Mouse (Mus musculus) brain, embryonic 18.5 days (tissue): ENCODE data around the gene Trpm1.

Experiments
- DNase-seq: peaks from one replicate; pipeline ENCODE4 v3.0.0-alpha.2; 2012; ENCODE audit warnings: low read depth, low spot score

The Trpm1 gene

DNA sequence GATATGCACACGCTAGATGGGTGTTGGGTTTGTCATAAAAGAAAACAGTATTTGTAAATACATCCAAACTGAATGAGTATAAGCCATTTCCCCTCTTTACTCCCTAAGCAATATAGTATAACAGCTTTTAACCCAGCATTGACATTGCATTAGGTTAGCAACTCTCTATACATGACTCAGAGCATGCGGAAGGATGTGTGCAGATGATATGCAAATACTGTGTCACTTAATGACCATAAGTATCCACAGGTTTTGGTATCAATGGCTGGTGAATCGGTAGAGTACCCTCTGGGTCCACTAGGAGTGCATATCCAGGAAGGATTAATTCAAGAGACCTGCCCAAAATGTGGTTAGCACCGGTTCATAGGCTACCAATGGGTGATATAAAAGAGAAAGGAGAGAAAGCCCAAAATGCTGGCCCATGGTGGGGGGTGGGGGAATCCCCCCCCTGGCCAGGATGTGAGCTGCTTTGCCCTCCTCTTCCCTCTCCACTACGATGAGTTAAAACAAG, 80.7 kb downstream of the Trpm1 start:
- no peak for DNase-seq

DNA sequence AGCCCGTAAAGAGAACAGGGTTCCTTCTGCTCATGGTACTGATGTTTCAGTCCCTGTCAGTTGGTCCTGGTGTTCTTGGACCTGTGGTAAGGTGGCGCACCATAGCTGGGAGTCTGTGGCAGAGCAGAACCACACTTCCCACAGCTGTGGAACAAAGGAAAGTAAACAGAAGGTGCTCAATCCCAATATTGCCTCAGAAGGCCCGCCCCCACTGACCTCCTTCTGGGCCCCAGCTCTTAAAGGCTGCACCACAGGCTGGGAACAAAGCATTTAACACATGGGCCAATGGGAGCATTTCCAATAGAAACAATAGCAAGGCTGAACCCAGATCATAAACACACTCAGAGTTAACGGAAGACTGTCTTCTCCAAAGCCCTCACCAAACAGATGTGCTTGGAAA, 82.9 kb downstream of the Trpm1 start:
- DNase-seq = no peak

DNA sequence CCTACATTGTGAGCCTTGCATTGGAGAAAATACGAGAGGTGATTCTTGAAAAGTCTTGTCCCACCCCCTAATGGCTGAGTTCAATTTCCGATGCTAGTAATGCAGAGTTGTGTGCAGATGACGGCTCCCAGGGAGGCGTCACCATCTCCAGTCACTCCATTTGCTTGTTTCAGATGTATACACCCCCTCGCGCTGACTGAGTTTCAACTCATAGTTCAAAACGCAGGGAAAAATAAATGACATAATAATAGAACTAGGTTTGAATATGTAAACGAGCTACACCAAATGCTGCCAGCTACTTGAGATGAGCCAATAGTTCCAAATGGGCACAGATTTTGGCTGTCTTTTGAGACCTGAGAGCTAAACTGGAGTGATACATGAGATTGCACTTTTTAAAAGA, 84.1 kb downstream of the Trpm1 start:
- no peak for DNase-seq

- no peak for DNase-seq
These were observed 84.9 kb downstream of the Trpm1 start for GRCm38 (mm10) chr7:64238410-64239086.

DNA sequence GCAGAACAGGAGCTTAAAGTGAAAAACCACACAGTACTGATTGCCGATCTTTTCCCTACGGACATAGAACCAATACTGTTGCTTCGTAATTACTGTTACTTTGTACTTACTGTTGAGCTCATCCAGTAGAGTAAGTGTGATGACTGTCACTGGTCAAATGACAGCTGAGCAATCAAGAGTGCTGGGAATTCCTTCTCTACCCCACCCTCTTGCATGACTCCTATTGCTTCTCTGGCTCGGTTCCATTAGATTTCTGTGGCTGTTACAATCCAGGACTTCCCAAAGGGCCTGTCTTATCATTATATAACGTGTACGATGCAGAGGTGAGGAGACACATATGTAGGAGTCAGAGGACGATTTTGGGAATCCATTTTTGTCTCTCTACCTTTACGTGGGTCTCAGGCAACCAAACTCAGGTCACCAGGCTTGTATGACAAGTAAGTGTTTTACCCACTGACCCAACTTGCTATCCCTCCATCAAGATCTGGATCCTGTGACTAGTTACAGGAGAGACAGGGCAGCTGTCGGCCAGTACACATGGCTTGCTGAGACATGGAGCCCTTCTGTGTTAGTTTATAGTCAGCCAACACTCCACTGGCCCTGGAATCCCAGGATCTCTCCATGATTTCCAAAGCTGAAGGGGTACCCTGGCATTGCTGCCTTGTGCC, 85.6 kb downstream of the Trpm1 start:
- no peak for DNase-seq

DNA sequence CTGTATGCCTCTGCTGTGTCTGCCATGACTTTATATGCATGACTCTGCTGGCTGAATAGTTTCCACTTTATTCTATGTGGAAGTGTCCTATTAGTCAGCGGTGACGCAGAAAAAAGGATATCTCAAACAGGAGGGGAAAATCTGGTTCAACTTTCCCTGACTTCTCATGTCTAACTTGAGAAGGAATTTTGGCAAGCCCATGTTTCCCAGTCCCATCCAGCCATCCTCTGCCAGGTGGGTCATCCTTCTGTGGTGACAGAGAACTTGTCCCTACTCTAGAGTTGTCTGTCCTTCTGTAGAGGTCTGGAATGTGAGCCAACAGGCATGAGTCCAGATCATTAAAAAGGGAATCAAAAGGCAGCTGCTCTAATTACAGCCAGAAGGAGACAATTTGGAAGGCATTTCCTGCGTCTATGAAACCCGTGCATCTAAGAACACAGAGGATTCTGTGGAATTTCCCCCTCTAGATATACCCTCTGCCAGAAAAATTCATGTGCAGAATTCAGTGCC, 86.2 kb downstream of the Trpm1 start:
- DNase-seq = no peak

GRCm38 (mm10) chr7:64242424-64242823, 88.8 kb downstream of the Trpm1 start:
- DNase-seq = no peak

DNA sequence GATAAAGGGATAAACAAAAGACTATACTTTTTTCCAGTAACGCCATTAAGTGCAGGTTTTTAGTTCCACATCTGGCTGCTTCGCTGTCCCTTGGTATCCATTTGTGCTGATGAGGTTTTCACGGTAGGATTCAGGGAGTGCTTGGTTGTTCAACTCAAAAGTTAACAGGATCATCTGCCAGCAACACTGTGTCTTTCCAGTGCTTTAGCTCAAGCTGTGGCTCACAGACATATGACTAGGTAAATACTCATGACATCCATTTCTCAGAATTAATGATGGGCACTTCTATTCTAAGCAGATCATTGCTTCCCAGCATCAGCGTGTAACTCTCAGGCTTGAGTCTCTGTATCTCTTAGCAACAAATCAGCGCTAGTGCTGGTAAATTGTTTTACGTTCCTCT, 90.7 kb downstream of the Trpm1 start:
- DNase-seq = no peak

DNA sequence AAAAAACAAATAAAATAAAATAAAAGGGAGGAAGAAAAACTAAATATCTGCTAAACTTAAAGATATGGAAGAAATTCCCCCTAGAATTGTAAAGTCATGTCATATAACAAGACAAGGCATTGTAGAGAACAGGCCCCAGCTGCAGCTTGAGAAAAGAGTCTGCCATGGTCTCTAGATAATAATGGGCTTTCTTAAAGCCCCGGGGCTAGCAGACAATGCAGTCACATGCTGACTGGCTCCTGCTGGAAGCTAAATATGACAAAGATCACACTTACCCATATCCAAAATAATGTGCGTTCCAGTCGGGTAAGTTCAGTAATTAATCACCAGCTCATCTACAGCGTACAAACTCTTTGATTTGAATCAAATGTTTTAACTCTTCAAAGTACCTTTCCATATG, 93.1 kb downstream of the Trpm1 start:
- DNase-seq = no peak

DNA sequence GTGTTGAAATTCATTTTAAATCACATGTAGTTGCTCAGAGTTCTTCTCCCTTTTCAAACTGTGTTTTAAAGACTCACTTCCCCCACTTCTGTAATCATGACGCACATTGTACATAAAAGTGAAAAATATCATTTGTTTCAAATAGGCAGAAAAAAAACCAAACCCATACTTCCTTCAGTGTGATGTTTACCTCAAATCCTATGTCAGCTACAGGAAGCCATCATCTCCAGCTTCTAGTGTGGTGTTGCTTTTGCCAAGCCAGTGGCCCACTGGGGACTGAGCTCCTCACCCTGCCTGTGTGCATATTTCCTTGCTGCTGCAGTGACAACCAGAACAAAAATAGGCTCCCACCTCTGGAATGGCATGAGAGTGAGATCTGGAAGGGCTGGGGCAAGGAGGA, 94.7 kb downstream of the Trpm1 start:
- DNase-seq = no peak

DNA sequence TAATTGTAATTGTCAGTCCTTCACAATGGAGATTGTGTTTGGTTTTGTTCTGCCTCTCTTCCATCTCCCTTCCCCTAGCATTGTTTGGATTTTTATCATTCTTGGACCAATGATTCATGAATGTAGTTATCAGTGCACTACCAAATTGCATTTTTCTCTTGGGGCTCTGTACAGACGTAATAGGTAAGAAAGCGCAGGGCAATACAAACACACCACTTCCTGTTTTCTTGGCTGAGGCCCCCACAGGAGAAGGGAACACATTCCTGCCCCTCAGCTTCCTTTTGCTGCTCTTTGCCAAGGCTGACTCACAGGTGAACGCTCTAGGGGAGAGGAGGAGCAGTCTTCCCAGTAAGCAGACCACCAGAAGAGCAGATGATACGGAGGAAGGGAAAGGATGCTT, 96.1 kb downstream of the Trpm1 start:
- DNase-seq = no peak

DNA sequence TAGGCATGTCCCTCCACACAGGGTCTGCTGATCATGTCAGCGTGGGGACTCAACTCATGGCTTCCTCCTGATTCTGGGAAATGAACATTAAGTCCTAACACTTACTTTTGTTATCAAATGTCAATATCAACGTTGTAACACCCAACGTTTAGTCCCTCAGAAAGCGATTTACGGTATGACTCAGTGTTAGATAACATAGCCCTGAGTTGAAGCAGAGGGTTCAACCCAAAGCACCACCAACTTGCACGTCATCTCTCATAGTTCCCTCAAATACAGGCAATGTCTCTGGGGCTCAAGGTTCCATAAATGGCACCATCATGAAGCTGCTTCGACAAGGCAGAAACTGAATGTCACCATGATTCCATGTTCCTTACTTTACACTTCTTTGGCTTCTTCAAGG, 96.8 kb downstream of the Trpm1 start:
- DNase-seq = no peak

DNA sequence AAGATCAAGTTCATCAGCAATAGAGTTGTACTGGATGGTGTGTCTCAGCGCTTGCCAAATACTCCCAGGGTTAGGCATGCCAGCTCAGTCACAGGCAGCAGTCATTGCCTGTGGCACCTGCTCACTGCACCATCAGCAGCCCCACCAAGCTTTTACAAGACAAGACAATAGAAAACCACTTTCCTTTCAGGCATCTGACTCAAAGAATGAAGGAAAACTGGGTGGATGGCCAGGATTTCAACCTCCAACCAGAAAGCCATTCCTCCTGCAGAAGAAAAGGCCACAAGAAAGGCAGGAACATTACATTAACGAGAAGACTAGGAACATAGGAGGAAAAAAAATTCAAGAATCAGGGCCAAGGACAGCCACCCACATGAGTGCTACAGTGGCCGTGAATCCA, 100.1 kb downstream of the Trpm1 start:
- DNase-seq = no peak

DNA sequence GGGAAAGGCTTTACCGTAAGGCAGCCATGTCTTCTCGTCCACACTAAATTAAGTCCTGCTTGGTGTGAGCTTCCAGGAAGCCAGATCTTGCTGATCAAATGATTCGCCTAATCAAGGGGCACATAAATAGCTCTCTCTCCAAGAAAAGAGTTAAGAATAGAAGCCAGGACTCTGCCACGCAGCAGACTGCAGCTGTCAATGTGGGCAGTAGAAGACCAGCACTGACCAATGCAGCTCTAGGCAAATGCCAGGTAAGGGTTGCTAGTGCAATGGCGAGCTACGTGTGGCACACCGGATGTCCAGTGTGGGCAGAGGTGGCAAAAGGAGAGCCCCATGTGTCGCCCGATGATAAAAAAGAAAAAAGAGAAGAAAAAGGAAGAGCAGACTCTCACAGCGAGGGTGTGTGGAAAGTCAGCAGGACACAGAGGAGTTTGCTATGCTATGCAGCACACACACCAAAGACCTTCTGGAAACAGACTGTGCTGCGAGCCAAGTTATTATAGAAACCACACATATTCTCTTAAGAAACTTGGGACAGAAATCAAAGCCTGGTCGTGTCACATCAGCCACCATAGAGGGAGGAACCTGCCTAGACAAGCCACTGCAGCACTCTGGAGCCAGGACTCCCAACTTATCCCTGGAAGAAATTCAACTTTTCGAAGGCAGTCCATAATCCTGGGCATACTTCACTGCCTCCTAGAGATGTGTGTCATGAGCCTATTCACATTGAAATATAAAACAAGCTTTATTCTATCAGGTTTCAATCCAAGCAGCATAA, 112.1 kb downstream of the Trpm1 start:
- DNase-seq = no peak

GRCm38 (mm10) chr7:64266587-64266986, 113.0 kb downstream of the Trpm1 start:
- no peak for DNase-seq

DNA sequence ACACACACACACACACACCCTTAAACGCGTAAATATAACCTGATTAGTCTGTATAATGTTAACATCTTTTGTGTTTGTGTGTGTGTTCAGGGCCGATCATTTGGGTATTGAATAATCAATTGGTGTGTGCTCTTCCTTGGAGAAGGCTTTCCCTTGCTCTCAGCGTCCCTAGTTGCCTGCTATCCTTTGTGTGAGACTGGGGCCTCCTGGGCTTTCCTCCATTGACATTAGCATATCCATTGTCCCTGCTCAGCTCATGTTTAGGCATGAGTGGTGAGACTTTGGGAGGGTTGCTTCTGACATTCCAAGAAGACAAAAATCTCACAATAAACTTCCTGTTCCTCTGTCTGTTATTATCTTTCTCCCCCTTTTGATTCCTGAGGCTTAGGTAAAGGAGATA, 118.3 kb downstream of the Trpm1 start:
- peak; percentile 24 for DNase-seq

- no peak for DNase-seq
These were observed 121.9 kb downstream of the Trpm1 start for GRCm38 (mm10) chr7:64275518-64275917.

DNA sequence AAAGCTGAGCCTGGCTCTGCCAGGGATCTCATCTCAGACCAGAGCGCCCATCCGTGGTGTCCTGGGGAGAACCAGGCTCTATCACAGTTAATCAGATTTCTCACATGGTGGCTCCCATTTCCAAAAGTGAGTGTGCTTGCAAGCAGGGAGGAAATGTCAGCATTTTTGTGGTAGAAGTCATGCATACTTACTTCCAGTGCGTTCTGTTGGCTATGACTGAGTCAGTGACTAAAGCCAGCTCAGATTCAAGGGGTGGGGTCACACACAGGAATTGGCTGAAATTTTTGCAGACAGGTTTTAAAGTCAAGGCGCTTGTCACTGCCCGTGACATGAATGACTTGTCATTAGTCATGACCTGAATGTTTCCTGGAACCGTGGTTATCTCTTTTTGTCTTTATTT, 123.3 kb downstream of the Trpm1 start:
- no peak for DNase-seq

DNA sequence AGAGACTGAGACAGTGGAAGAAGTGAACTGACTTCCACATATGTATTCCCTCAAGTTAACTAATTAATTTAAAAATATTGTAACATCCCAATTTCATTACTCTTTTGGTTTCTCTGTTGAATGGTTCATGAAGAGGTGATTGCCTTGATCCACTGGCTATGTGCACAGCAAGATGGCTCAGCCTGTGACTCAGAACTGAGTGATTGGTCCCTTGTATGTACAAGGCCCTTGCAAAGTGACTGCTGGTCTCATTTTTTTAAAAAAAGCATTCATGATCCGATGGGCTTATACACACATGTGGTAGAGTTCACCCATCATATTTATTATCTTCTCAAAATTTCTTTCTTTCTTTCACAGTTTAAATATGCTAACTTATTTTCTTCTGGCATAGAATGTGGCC, 124.9 kb downstream of the Trpm1 start:
- no peak for DNase-seq

- no peak for DNase-seq
These were observed 125.9 kb downstream of the Trpm1 start for GRCm38 (mm10) chr7:64279548-64279947.

- DNase-seq = no peak
These were observed 132.9 kb downstream of the Trpm1 start for GRCm38 (mm10) chr7:64286566-64286965.

DNA sequence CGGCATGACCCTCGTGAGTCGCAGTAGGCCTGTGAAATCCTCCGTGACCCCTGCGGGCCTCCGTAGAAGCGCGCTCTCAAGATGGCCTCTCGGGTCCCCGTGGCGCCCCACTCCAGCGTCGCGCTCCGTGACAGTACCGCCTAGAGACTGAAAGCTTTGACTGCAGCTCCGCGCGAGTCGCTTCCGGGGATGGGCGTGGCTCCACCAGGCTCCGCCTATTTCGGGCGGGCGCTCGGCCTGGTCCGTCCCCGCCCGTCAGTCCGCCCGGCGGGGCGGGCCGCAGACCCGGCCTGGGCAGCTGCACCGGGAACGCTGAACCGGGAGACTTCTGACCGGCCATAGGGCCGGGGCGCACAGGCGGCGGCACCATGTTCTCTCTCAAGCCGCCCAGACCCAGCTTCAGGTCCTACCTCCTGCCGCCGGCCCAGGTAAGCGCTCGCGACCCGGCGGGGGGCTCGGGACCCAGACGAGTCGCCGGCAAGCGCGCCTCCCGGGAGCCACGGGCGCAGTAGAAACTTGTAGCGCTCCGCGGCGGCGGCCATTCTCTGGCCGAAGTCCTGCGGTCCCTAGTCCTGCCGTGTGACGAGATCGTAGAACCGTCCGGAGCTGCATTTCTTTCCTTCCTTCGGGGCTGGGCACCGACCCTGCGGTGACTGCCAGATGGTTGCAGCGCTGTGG, 133.9 kb downstream of the Trpm1 start, which contains the start of gene Mtmr10:
Gene Mtmr10, plus strand, starts transcription at position 240 of the 678 bp plus-strand sequence.
- peak; percentile 92 for DNase-seq
